Mouse (Mus musculus) ES-E14 (cell line): Measurements from ENCODE around the gene Kif13a.

Experiments
- CHD2 ChIP-seq: IDR thresholded peaks from 2 replicates; pipeline ENCODE4 v1.6.1; 2014; ENCODE audit warnings: mild to moderate bottlenecking, low read depth, low read length, inconsistent platforms
- HCFC1 ChIP-seq: IDR thresholded peaks from 2 replicates; pipeline ENCODE4 v1.6.1; 2012; ENCODE audit warnings: low read length, inconsistent platforms, borderline replicate concordance; ENCODE audit not compliant: insufficient read depth
- MAFK ChIP-seq: IDR thresholded peaks from 2 replicates; pipeline ENCODE4 v1.6.1; 2014; ENCODE audit warnings: mild to moderate bottlenecking, low read depth, low read length, inconsistent platforms; ENCODE audit not compliant: insufficient read depth
- ZC3H11A ChIP-seq: IDR thresholded peaks from 2 replicates; pipeline ENCODE4 v1.6.1; 2012; ENCODE audit warnings: low read depth, mild to moderate bottlenecking, inconsistent platforms, low read length, borderline replicate concordance
- ZNF384 ChIP-seq: IDR thresholded peaks from 2 replicates; pipeline ENCODE4 v1.6.1; 2012; ENCODE audit warnings: low read depth, low read length, inconsistent platforms

DNA sequence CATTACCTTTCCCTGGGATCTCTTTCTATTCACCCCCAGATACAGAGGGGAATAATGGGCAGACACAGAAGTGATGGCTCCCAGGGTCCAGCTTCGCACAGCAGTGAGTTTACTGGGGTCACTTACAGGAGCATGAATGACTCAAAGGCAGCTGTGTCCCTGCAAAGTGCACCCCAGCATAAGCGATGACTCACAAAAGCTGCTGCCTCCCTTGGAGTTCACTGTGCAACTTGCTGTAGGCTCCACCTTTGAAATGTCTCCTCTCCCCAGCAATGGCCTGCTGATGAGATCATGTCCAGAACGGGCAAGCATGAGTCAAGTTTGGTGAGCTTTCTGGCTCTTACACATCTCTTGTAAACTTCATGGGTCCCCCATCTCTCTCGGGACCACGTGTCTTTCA, 29.5 kb upstream of the Kif13a start:
- TF ChIP-seq CHD2, result no peak
- TF ChIP-seq HCFC1, result no peak
- TF ChIP-seq ZNF384, result no peak
- no peak for TF ChIP-seq ZC3H11A
- TF ChIP-seq MAFK, result no peak
